Mouse (Mus musculus): ENCODE data around the gene Hcls1. TPM values are rescaled to one million over a fixed set of nuclear protein-coding genes. Genes with fewer than 3 reads are reported as not detected.

Hcls1 gene
- polyA plus RNA-seq, 1 experiment from 2014 or later, result 2.5 TPM

GRCm38 (mm10) chr16:37011922-37012289 lies 77.1 kb downstream of the Hcls1 start:
- Histone ChIP-seq H3K27ac (replicated peaks) (peak overlapping the region; percentile 89), H3K36me3 (peaks cover 25% of the 10 kb centered on the region), H3K4me1 (peaks cover 26% of the 10 kb centered on the region), H3K4me3 (peak overlapping the region; percentile 98), H3K27me3 (ENCODE audit: low read depth, poor library complexity, severe bottlenecking) (no peaks in the 10 kb centered on the region), H3K9me3 (replicated peaks) (no peaks in the 10 kb centered on the region)
- under 1% methylated on average over 26 of the region's 26 CpGs for WGBS
- DNase-seq (ENCODE audit: low spot score), result no peak

- H3K36me3 ChIP-seq, result peaks cover 30% of the 10 kb centered on the region
- peak overlapping the region; percentile 89 for H3K27ac ChIP-seq (replicated peaks)
- H3K4me3 ChIP-seq, result peak overlapping the region; percentile 98
- no peaks in the 10 kb centered on the region for H3K27me3 ChIP-seq (ENCODE audit: low read depth, poor library complexity, severe bottlenecking)
- WGBS, result 67% methylated on average over 5 of the region's 5 CpGs
- DNase-seq (ENCODE audit: low spot score), result no peak
- peaks cover 26% of the 10 kb centered on the region for H3K4me1 ChIP-seq
- H3K9me3 ChIP-seq (replicated peaks), result no peaks in the 10 kb centered on the region
Observed at GRCm38 (mm10) chr16:37012336-37012735, 77.6 kb downstream of the Hcls1 start.

Other genes starting within 250 kb of the Hcls1 start
- gene Ildr1, start 241.0 kb upstream of the Hcls1 start, polyA plus RNA-seq (2016; fragmentation: Nextera tagmentation; extraction: Ambion mirVana), result 0.11 and 0.15 TPM in 2 replicates
- gene Slc15a2, start 150.0 kb upstream of the Hcls1 start, polyA plus RNA-seq (2016; fragmentation: Nextera tagmentation; extraction: Ambion mirVana), result 1.1 and 1.3 TPM in 2 replicates
- gene Iqcb1, start 106.6 kb upstream of the Hcls1 start, polyA plus RNA-seq (2016; fragmentation: Nextera tagmentation; extraction: Ambion mirVana), result 68.4 and 69.4 TPM in 2 replicates
- 1.2 and 1.7 TPM in 2 replicates for gene Eaf2, start 60.0 kb upstream of the Hcls1 start, polyA plus RNA-seq (2016; fragmentation: Nextera tagmentation; extraction: Ambion mirVana)
- gene Golgb1, start 59.8 kb upstream of the Hcls1 start, polyA plus RNA-seq (2016; fragmentation: Nextera tagmentation; extraction: Ambion mirVana), result 76.7 and 78.3 TPM in 2 replicates
- gene Fbxo40, start 55.5 kb downstream of the Hcls1 start, polyA plus RNA-seq (2016; fragmentation: Nextera tagmentation; extraction: Ambion mirVana), result 0.02 TPM in 1 of 2 replicates, not detected in the other
- 11.9 and 12.5 TPM in 2 replicates for gene Polq, start 76.8 kb downstream of the Hcls1 start, polyA plus RNA-seq (2016; fragmentation: Nextera tagmentation; extraction: Ambion mirVana)

Data from midbrain, embryonic 10.5 days (tissue).